Mouse (Mus musculus): ENCODE measurements around the gene Fbxo31. TPM values are rescaled to one million over a fixed set of nuclear protein-coding genes. Genes with fewer than 3 reads are reported as not detected.

Fbxo31 gene
- polyA plus RNA-seq (2012; rRNA removed): 64.2 and 67.9 TPM in 2 replicates

DNA sequence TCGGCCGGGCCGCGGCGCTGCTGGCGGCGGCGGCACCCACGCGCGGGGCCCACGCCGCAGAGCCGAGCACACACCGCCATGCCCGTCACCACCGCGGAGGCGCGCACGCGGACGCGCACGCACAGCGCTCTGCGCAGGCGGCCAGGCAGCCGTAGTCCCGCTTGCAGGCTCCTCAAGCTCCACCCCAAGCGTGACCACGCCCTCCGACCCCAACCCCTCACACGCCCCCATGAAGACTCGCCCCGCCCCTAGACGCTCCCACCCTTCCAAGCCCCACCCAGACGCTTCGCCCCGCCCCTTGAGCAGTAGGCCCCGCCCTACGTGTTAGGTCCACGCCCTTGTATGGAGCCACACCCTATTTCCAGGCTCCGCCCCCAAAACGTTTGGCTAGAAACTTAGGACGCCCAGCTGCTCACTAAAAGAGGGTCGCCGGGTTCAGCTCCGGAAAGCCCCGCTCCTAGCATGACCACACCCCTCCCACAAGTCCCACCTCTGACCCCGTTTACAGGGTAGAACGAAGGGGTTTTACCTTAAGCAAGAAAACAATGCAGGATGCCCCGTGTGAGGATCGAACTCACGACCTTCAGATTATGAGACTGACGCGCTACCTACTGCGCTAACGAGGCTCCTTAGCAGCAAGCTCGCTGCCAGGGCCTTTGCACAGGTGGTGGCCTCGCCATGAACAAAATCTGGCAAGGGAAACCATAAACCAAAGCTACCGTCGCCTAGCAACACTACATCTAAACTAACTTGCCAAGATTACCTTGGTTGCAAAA, at the start of gene Fbxo31:
TSS of gene Fbxo31 (minus strand) at position 131 of the 776 bp plus-strand sequence.
- Histone ChIP-seq H3K4me3 (replicated peaks; ENCODE audit: insufficient read depth, low read depth, low read length) (peak within 1 kb of the TSS; percentile 98), H3K4me1 (ENCODE audit: control insufficient read depth, insufficient read depth, low read length) (peaks cover 18% of the 10 kb centered on the region), H3K27me3 (ENCODE audit: control insufficient read depth, insufficient read depth, low read length) (no peaks in the 10 kb centered on the region), H3K27ac (ENCODE audit: insufficient read depth, low read length) (peak within 1 kb of the TSS; percentile 73)
- WGBS: under 1% methylated on average over 63 of the region's 63 CpGs
- DNase-seq: peak; percentile 91 to 94
- TF ChIP-seq POLR2A (IDR thresholded peaks at IDR 0.05; ENCODE audit: borderline replicate concordance, insufficient read depth, low read length) (peak; percentile 83), CTCF (IDR thresholded peaks at IDR 0.05; ENCODE audit: borderline replicate concordance, insufficient read depth, low read depth, low read length) (no peak)

- Histone ChIP-seq H3K27ac (ENCODE audit: insufficient read depth, low read length) (peak overlapping the region; percentile 42), H3K4me1 (ENCODE audit: control insufficient read depth, insufficient read depth, low read length) (peaks cover 61% of the 10 kb centered on the region), H3K27me3 (ENCODE audit: control insufficient read depth, insufficient read depth, low read length) (no peaks in the 10 kb centered on the region), H3K4me3 (replicated peaks; ENCODE audit: insufficient read depth, low read depth, low read length) (no peak overlapping the region)
- WGBS: 28% methylated on average over 8 of the region's 8 CpGs
- DNase-seq: no peak
- TF ChIP-seq POLR2A (IDR thresholded peaks at IDR 0.05; ENCODE audit: borderline replicate concordance, insufficient read depth, low read length): no peak
- TF ChIP-seq CTCF (IDR thresholded peaks at IDR 0.05; ENCODE audit: borderline replicate concordance, insufficient read depth, low read depth, low read length): no peak
These were observed 44.4 kb upstream of the Fbxo31 start for GRCm38 (mm10) chr8:121623043-121623442.

DNA sequence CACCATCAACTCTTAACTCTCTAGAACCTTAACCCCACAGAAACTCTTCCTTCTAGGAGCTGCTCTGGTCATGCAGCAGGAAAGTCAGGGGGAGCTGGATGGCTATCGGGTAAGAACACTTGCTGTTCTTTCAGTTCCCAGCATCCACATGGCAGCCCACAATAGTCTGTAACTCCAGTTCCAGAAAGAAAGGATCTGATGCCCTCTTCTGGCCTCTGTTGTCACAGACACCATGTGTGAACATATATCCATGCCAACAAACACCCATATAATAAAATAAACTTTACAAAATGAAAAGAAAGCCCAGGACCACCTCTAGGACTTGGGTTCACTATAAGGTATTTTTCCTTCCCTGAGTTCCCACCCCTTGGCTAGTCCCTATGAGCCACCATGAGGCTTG, 43.3 kb upstream of the Fbxo31 start:
- Histone ChIP-seq H3K4me3 (replicated peaks; ENCODE audit: insufficient read depth, low read depth, low read length) (no peak overlapping the region), H3K4me1 (ENCODE audit: control insufficient read depth, insufficient read depth, low read length) (peaks cover 64% of the 10 kb centered on the region), H3K27ac (ENCODE audit: insufficient read depth, low read length) (no peak overlapping the region), H3K27me3 (ENCODE audit: control insufficient read depth, insufficient read depth, low read length) (no peaks in the 10 kb centered on the region)
- TF ChIP-seq CTCF (IDR thresholded peaks at IDR 0.05; ENCODE audit: borderline replicate concordance, insufficient read depth, low read depth, low read length): no peak
- TF ChIP-seq POLR2A (IDR thresholded peaks at IDR 0.05; ENCODE audit: borderline replicate concordance, insufficient read depth, low read length): no peak
- WGBS: 6% methylated on average over 1 of the region's 1 CpGs
- no peak for DNase-seq

- H3K4me1 ChIP-seq (ENCODE audit: control insufficient read depth, insufficient read depth, low read length): peaks cover 55% of the 10 kb centered on the region
- WGBS: 63% methylated on average over 12 of the region's 12 CpGs
- no peak overlapping the region for H3K27ac ChIP-seq (ENCODE audit: insufficient read depth, low read length)
- no peak for TF ChIP-seq CTCF (IDR thresholded peaks at IDR 0.05; ENCODE audit: borderline replicate concordance, insufficient read depth, low read depth, low read length)
- TF ChIP-seq POLR2A (IDR thresholded peaks at IDR 0.05; ENCODE audit: borderline replicate concordance, insufficient read depth, low read length): no peak
- no peaks in the 10 kb centered on the region for H3K27me3 ChIP-seq (ENCODE audit: control insufficient read depth, insufficient read depth, low read length)
- no peak for DNase-seq
- no peak overlapping the region for H3K4me3 ChIP-seq (replicated peaks; ENCODE audit: insufficient read depth, low read depth, low read length)
These were observed 42.4 kb upstream of the Fbxo31 start for GRCm38 (mm10) chr8:121620801-121621516.

DNA sequence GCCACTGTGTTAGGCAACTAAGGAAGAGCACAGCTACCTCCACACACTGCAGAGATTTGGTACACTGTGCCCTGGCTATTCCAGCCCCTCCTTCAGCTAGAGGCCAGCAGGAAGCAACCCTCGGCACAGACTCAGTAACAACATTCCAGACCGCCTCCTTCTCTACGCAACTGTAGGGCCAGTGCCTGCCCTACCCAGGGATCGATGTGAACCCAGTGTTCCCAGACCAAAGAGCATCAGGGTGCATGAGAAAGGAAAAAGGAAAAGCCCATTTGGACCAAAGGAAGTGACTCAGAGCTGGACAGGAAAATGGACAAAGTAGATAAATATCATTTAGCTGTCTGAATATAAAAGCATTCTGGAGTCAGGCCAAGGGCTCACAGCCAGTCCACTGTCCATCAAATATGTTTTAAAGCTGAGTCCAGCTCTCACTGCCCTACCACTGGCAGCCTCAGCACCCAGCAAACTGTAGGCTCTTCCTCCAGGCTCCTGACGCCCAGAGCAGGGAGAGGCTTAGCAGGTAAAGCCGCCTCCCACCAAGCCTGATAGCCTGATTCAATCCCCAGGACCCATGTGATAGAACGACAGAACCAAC, 40.9 kb upstream of the Fbxo31 start:
- 29% methylated on average over 7 of the region's 7 CpGs for WGBS
- no peak overlapping the region for H3K27ac ChIP-seq (ENCODE audit: insufficient read depth, low read length)
- H3K4me1 ChIP-seq (ENCODE audit: control insufficient read depth, insufficient read depth, low read length): peaks cover 43% of the 10 kb centered on the region
- peak in 1 of 2 experiments; percentile 47 for DNase-seq
- H3K4me3 ChIP-seq (replicated peaks; ENCODE audit: insufficient read depth, low read depth, low read length): no peak overlapping the region
- TF ChIP-seq CTCF (IDR thresholded peaks at IDR 0.05; ENCODE audit: borderline replicate concordance, insufficient read depth, low read depth, low read length): no peak
- no peaks in the 10 kb centered on the region for H3K27me3 ChIP-seq (ENCODE audit: control insufficient read depth, insufficient read depth, low read length)

DNA sequence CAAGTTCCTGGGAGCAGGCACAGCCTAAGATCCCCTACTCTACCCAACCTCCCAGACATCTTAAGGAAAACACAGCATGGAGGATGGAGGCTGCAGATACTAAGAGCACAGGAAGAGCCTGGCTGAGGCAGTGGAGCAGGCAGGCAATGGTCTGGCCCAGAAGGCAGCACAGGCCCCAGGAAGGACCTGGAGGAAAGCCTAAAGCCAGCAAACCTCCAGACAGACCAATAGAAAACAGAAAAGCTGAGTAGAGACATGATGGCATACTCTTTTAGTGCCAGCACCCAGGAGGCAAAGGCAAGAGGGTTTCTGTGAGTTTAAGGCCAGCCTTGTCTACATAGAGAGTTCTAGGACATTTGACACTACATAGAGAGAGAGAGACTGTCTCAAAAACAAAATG, 34.8 kb upstream of the Fbxo31 start:
- H3K4me1 ChIP-seq (ENCODE audit: control insufficient read depth, insufficient read depth, low read length): peaks cover 63% of the 10 kb centered on the region
- peak overlapping the region; percentile 30 for H3K27ac ChIP-seq (ENCODE audit: insufficient read depth, low read length)
- H3K4me3 ChIP-seq (replicated peaks; ENCODE audit: insufficient read depth, low read depth, low read length): no peak overlapping the region
- H3K27me3 ChIP-seq (ENCODE audit: control insufficient read depth, insufficient read depth, low read length): no peaks in the 10 kb centered on the region
- TF ChIP-seq POLR2A (IDR thresholded peaks at IDR 0.05; ENCODE audit: borderline replicate concordance, insufficient read depth, low read length) (no peak), CTCF (IDR thresholded peaks at IDR 0.05; ENCODE audit: borderline replicate concordance, insufficient read depth, low read depth, low read length) (no peak)
- peak in 1 of 2 experiments; percentile 57 for DNase-seq

DNA sequence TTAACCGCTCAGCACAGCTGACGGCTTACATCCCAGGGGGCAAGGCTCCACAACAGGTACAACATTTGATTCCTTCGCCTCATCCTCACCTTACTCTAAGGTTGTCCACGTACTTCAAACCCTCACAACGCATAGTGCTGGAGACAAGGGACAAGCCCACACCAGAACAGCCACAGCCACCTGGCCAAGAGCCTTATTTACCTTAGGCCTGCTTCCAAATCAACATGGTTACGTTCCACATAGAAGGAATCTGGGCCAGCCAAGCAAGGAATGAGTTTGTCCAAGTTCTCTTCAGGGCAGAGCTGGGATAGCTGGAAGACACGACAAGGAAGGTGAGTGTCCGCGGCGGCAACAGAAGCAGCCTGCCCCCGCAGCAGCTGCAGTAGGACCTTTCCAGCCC, 31.3 kb upstream of the Fbxo31 start:
- Histone ChIP-seq H3K27ac (ENCODE audit: insufficient read depth, low read length) (no peak overlapping the region), H3K27me3 (ENCODE audit: control insufficient read depth, insufficient read depth, low read length) (no peaks in the 10 kb centered on the region), H3K4me1 (ENCODE audit: control insufficient read depth, insufficient read depth, low read length) (peaks cover 54% of the 10 kb centered on the region), H3K4me3 (replicated peaks; ENCODE audit: insufficient read depth, low read depth, low read length) (no peak overlapping the region)
- TF ChIP-seq POLR2A (IDR thresholded peaks at IDR 0.05; ENCODE audit: borderline replicate concordance, insufficient read depth, low read length) (no peak), CTCF (IDR thresholded peaks at IDR 0.05; ENCODE audit: borderline replicate concordance, insufficient read depth, low read depth, low read length) (no peak)
- WGBS: 26% methylated on average over 11 of the region's 11 CpGs
- peak; percentile 51 to 63 for DNase-seq

Measured in cerebellum, adult 2 months (tissue).